ENCODE assay signal across 30 mouse cellular contexts in the genomic region with DNA sequence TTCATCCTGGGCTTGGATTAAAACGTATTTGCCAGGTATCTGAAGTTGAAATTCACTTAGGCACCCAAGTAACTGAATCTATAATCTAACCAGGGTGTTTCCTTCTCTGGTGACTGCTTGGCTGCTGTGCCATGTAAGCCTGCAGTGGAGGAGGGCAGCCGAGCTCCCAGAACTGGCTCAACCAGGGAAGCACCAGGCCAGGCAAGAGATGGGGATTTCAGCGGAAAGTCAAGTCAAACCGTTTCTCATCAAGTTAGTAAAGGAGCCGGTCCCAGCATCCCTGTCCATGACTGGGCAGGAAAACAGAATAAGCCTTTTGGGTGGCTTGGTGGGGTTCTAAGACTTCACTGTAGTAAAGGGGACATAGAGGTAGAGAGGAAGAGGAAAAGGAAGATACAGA.
DNase-seq lines count a peak whose midpoint lies in the region; ATAC-seq lines count a peak whose summit lies in the region.
"Had no signal": no experiment of that assay in that cellular context is flagged by ENCODE, and none has a peak within 500 bp of the region (broad histone marks: within the 10 kb centered on the region; RNA-seq: fewer than 3 reads in every experiment).

No protein-coding gene starts in this region.

- H3K4me2 ChIP-seq in heart, embryonic 11.5 days: no peak overlapping the region
- no peak overlapping the region for H3K4me2 ChIP-seq in hindbrain, embryonic 11.5 days (replicated peaks; ENCODE audit: low read depth, low read length)
- no peak overlapping the region for H3K4me2 ChIP-seq in hindbrain, embryonic 12.5 days (replicated peaks)
- H3K4me2 ChIP-seq in neural tube, embryonic 11.5 days (ENCODE audit: low read depth): no peak overlapping the region
- H3K4me2 ChIP-seq: embryonic facial prominence, embryonic 12.5 days; embryonic facial prominence, embryonic 15.5 days; forebrain, embryonic 12.5 days; heart, embryonic 12.5 days; heart, embryonic 15.5 days; hindbrain, embryonic 13.5 days had no signal

- peaks cover 15% of the 10 kb centered on the region for H3K4me1 ChIP-seq in heart, embryonic 11.5 days (ENCODE audit: control insufficient read depth, insufficient read depth, low read length)
- H3K4me1 ChIP-seq in hindbrain, embryonic 11.5 days (replicated peaks; ENCODE audit: control insufficient read depth, insufficient read depth, low read length): peaks cover 9% of the 10 kb centered on the region
- peaks cover 45% of the 10 kb centered on the region for H3K4me1 ChIP-seq in hindbrain, embryonic 12.5 days
- peaks cover 51% of the 10 kb centered on the region for H3K4me1 ChIP-seq in neural tube, embryonic 11.5 days (ENCODE audit: control insufficient read depth, insufficient read depth, low read length)
- H3K4me1 ChIP-seq in limb, embryonic 10.5 days: peaks cover 70% of the 10 kb centered on the region

- no peak overlapping the region for H3K27ac ChIP-seq in heart, embryonic 11.5 days (ENCODE audit: low read depth, low read length)
- H3K27ac ChIP-seq in hindbrain, embryonic 11.5 days (ENCODE audit: low read depth, low read length): peak overlapping the region; percentile 39; the same call in 1 of the 2 replicates
- no peak overlapping the region for H3K27ac ChIP-seq in hindbrain, embryonic 12.5 days
- peak overlapping the region; percentile 49; the same call in 1 of the 2 replicates for H3K27ac ChIP-seq in neural tube, embryonic 11.5 days (ENCODE audit: low read depth, low read length)
- peak overlapping the region; percentile 83 for H3K27ac ChIP-seq in limb, embryonic 10.5 days
- H3K27ac ChIP-seq: embryonic facial prominence, embryonic 12.5 days; embryonic facial prominence, embryonic 15.5 days; forebrain, embryonic 12.5 days; heart, adult 2 months; heart, embryonic 15.5 days; hindbrain, embryonic 13.5 days; hindbrain, postnatal 0 days had no signal

- DNase-seq in heart, adult 11 months: peak; percentile 72
- no peak for DNase-seq in hindbrain, embryonic 11.5 days (ENCODE audit: low spot score)
- DNase-seq in neural tube, embryonic 11.5 days (ENCODE audit: low spot score): no peak
- DNase-seq in neural tube, embryonic 10.5 days (ENCODE audit: extremely low spot score, low spot score): no peak
- no peak for DNase-seq in limb, embryonic 10.5 days (ENCODE audit: low spot score)
- DNase-seq: adrenal gland, postnatal 10 days; adrenal gland, postnatal 36 days; B cell, adult 2 months; cerebellum, adult 18-20 months; cerebellum, adult 9-10 months; cerebellum, postnatal 14 days; gastrocnemius, postnatal 14 days; heart, adult 2 months; heart, postnatal 10 days; heart, postnatal 36 days had no signal

- no peak for ATAC-seq in heart, embryonic 11.5 days (replicated peaks; ENCODE audit: insufficient number of reproducible peaks, low FRiP score, low TSS enrichment)
- no peak for ATAC-seq in hindbrain, embryonic 11.5 days (ENCODE audit: low FRiP score)
- no peak for ATAC-seq in hindbrain, embryonic 12.5 days (ENCODE audit: low FRiP score)
- no peak for ATAC-seq in neural tube, embryonic 11.5 days (ENCODE audit: insufficient read depth, low FRiP score, low TSS enrichment)
- ATAC-seq: forebrain, embryonic 16.5 days; hindbrain, postnatal 0 days; inflammation-experienced regulatory T-cells, adult 6 months; intestine, embryonic 16.5 days; Patski had no signal

- H3K9me3 ChIP-seq in heart, embryonic 11.5 days (replicated peaks; ENCODE audit: control insufficient read depth, low read length): no peaks in the 10 kb centered on the region
- H3K9me3 ChIP-seq in hindbrain, embryonic 11.5 days (ENCODE audit: control insufficient read depth, low read length): no peaks in the 10 kb centered on the region
- no peaks in the 10 kb centered on the region for H3K9me3 ChIP-seq in hindbrain, embryonic 12.5 days (replicated peaks)
- no peaks in the 10 kb centered on the region for H3K9me3 ChIP-seq in neural tube, embryonic 11.5 days (ENCODE audit: control insufficient read depth, low read length)
- no peaks in the 10 kb centered on the region for H3K9me3 ChIP-seq in limb, embryonic 10.5 days (replicated peaks)
- H3K9me3 ChIP-seq: embryonic facial prominence, embryonic 12.5 days; embryonic facial prominence, embryonic 15.5 days; forebrain, embryonic 12.5 days; heart, embryonic 12.5 days; heart, embryonic 15.5 days; hindbrain, embryonic 13.5 days had no signal

- H3K9ac ChIP-seq in heart, embryonic 11.5 days (ENCODE audit: low read depth, low read length): no peak overlapping the region
- H3K9ac ChIP-seq in hindbrain, embryonic 11.5 days (ENCODE audit: low read depth, low read length): no peak overlapping the region
- H3K9ac ChIP-seq in hindbrain, embryonic 12.5 days: no peak overlapping the region
- no peak overlapping the region for H3K9ac ChIP-seq in neural tube, embryonic 11.5 days (ENCODE audit: low read length)
- H3K9ac ChIP-seq: embryonic facial prominence, embryonic 12.5 days; embryonic facial prominence, embryonic 15.5 days; forebrain, embryonic 12.5 days; heart, embryonic 12.5 days; heart, embryonic 15.5 days; hindbrain, embryonic 13.5 days had no signal

- 73% methylated on average over 5 of the region's 5 CpGs for WGBS in heart, embryonic 11.5 days (ENCODE audit: insufficient replicate concordance)
- WGBS in hindbrain, embryonic 11.5 days: 82% methylated on average over 5 of the region's 5 CpGs
- 79% methylated on average over 5 of the region's 5 CpGs for WGBS in hindbrain, embryonic 12.5 days
- WGBS in neural tube, embryonic 11.5 days: 74% methylated on average over 5 of the region's 5 CpGs
- WGBS in limb, embryonic 10.5 days: 79% methylated on average over 5 of the region's 5 CpGs

- H3K27me3 ChIP-seq in heart, embryonic 11.5 days (ENCODE audit: control insufficient read depth, insufficient read depth, low read length): no peaks in the 10 kb centered on the region
- no peaks in the 10 kb centered on the region for H3K27me3 ChIP-seq in hindbrain, embryonic 11.5 days (ENCODE audit: control insufficient read depth, insufficient read depth, low read length)
- no peaks in the 10 kb centered on the region for H3K27me3 ChIP-seq in hindbrain, embryonic 12.5 days
- no peaks in the 10 kb centered on the region for H3K27me3 ChIP-seq in neural tube, embryonic 11.5 days (ENCODE audit: control insufficient read depth, insufficient read depth, low read length)
- H3K27me3 ChIP-seq in limb, embryonic 10.5 days (ENCODE audit: low read depth, poor library complexity, severe bottlenecking): peaks cover 10% of the 10 kb centered on the region; the same call in 1 of the 2 replicates
- H3K27me3 ChIP-seq: CH12.LX; embryonic facial prominence, embryonic 12.5 days; embryonic facial prominence, embryonic 15.5 days; heart, embryonic 12.5 days; Patski had no signal

- H3K4me3 ChIP-seq in heart, embryonic 11.5 days (ENCODE audit: low read depth, low read length): no peak overlapping the region
- no peak overlapping the region for H3K4me3 ChIP-seq in hindbrain, embryonic 11.5 days (ENCODE audit: low read depth, low read length)
- no peak overlapping the region for H3K4me3 ChIP-seq in hindbrain, embryonic 12.5 days
- H3K4me3 ChIP-seq in neural tube, embryonic 11.5 days (ENCODE audit: low read depth, low read length): no peak overlapping the region
- no peak overlapping the region for H3K4me3 ChIP-seq in limb, embryonic 10.5 days
- H3K4me3 ChIP-seq: embryonic facial prominence, embryonic 12.5 days; embryonic facial prominence, embryonic 15.5 days; forebrain, embryonic 12.5 days; heart, adult 2 months; heart, embryonic 12.5 days; heart, embryonic 15.5 days; hindbrain, embryonic 13.5 days had no signal

- no peaks in the 10 kb centered on the region for H3K36me3 ChIP-seq in heart, embryonic 11.5 days (ENCODE audit: control insufficient read depth, insufficient read depth, low read length)
- H3K36me3 ChIP-seq in hindbrain, embryonic 11.5 days (ENCODE audit: control insufficient read depth, insufficient read depth, low read length): no peaks in the 10 kb centered on the region
- no peaks in the 10 kb centered on the region for H3K36me3 ChIP-seq in hindbrain, embryonic 12.5 days
- no peaks in the 10 kb centered on the region for H3K36me3 ChIP-seq in neural tube, embryonic 11.5 days (ENCODE audit: control insufficient read depth, insufficient read depth, low read length)
- no peaks in the 10 kb centered on the region for H3K36me3 ChIP-seq in limb, embryonic 10.5 days
- H3K36me3 ChIP-seq: embryonic facial prominence, embryonic 12.5 days; embryonic facial prominence, embryonic 15.5 days; forebrain, embryonic 12.5 days; G1E; heart, embryonic 12.5 days; heart, embryonic 15.5 days; hindbrain, embryonic 13.5 days had no signal

Comparison
In these comparisons a context has a peak if more than half of its experiments do, and no peak if none do; other contexts are left out.
1. H3K27ac ChIP-seq: peak in hindbrain, embryonic 11.5 days (single experiment), neural tube, embryonic 11.5 days (single experiment) and limb, embryonic 10.5 days (single experiment); none in heart, embryonic 11.5 days (single experiment) and hindbrain, embryonic 12.5 days (single experiment).